Mouse (Mus musculus): ENCODE data around the gene Adam6a.
"Not testable (repeated sequence)": the region's sequence is repeated elsewhere in the genome, so short reads cannot be mapped to it uniquely, and the experiment has no call there.

The Adam6a gene

DNA sequence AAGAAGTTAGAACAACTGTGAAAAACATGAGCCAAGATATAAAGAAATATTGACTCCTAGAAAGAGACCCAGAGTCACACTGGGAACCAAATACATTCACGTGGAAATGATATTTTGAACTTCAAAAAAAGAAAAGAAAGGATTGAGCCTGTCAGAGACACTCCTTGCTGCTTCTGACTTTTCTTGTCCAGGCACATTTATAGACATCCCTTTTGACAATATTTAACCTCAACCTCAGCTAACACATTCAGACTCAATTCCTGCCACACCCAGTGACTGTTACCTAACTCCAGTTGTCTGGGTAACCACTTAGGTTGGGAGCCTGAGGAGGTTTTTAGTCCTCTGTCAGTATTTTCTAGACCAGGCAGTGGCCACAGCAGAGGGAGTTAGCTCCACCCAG is at the start of gene Adam6a:
Gene Adam6a, plus strand, starts transcription at position 301 of the 400 bp plus-strand sequence.
- DNase-seq (ENCODE audit: extremely low spot score, low read depth, low spot score), result not testable (repeated sequence)

DNA sequence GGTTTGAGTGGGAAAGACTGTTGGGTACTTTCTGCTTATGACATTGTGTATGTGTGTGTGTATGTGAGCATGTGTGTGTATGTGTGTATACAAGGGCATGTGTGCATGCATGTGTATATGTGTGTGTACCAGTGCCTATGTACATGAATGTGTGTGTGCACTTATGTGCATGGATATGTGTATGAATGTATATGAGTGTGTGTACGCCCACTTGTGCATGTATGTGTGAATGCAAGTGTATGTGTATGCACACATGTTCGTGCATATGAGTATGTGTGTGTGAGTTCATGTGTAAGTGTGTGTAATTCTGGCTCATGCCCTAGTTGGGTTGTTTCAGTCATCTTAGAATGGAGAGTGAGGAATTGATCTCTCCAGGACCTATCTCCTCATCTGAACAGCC is 17.8 kb upstream of the Adam6a start:
- no peak for DNase-seq (ENCODE audit: extremely low spot score, low read depth, low spot score)

DNA sequence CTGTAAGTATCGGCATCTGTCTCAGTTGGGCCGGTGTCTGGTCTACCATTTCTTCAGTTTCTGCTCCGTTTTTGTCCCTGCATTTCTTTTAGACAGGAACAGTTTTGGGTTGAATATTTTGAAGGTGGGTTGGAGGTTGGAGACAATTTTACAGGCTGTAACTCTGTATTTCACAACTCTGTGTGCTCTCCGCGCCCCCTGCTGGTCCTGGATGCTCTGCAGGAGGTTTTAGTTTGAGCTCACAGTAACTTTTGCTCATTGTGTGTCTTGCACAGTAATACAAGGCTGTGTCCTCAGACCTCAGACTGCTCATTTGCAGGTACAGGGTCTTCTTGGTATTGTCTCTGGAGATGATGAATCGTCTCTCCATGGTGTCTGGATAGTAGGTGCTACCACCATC is 34.5 kb downstream of the Adam6a start:
- no peak for DNase-seq (ENCODE audit: extremely low spot score, low read depth, low spot score)

DNA sequence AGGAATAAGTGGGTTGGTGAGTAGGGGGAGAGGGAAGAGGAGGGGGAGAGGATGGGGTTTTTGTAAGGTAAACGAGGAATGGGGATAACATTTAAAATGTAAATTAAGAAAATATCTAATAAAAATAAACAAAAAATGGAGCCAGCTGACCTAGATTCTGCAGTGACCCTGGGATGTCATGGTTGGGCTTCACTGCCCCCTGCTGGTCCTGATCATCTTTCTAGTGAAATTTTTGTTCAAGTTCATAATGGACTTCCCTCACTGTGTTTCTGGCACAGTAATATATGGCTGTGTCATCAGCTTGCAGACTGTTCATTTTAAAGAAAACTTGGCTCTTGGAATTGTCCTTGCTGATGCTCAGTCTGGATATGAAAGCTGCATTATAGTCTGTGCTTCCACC is 44.3 kb downstream of the Adam6a start:
- no peak for DNase-seq (ENCODE audit: extremely low spot score, low read depth, low spot score)

Data from hindlimb bud, embryonic 11.5 days (tissue).